ENCODE assay signal across 18 mouse cellular contexts in the genomic region with DNA sequence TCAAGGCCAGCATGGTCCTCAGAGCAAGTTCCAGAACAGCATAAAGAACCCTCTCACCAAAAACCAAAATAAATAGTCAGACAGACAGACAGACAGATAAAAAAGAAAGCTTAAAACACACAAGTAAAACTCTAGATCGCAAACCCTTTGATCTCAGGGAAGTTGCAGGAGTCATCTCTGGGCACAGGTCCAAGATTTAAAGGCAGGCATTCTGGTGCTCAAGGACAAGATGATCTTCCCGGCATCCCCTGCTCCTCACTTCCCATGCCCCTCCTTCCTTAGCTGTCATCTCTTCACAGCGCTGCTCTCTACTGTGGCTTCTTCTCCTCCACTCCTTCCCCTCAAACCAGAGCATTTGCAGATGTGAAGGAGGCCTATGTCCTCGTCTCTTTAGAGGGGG.
A peak's percentile ranks its signal among the peaks of the same experiment; 100 is the strongest.
DNase-seq lines count a peak whose midpoint lies in the region; TF ChIP-seq lines count a peak whose summit lies in the region.
"Had no signal": no experiment of that assay in that cellular context is flagged by ENCODE, and none has a peak within 500 bp of the region (broad histone marks: within the 10 kb centered on the region; RNA-seq: fewer than 3 reads in every experiment).

No protein-coding gene starts in this region.

- 32% methylated on average over 4 of the region's 4 CpGs for WGBS in lung, adult 2 months

- TF ChIP-seq POLR2A in lung, adult 2 months (IDR thresholded peaks at IDR 0.05; ENCODE audit: borderline replicate concordance, extremely low read depth, low read depth, low read length) = no peak

- DNase-seq in kidney, postnatal 10 days = peak; percentile 13
- DNase-seq in kidney, adult 18-20 months = no peak
- peak; percentile 7 for DNase-seq in lung, postnatal 36 days
- DNase-seq in lung, adult 2 months = no peak
- DNase-seq in NIH3T3 (ENCODE audit: low read depth) = peak; percentile 7
- DNase-seq in adrenal gland, postnatal 25 days = peak; percentile 19
- no peak for DNase-seq in right cerebral cortex, adult 18-20 months
- no peak for DNase-seq in natural killer cell, adult 2 months (ENCODE audit: low spot score in 2 of 2)
- DNase-seq: cerebellum, adult 9-10 months; forebrain, postnatal 0 days; gastrocnemius, postnatal 14 days; left cerebral cortex, postnatal 4 days; lung, postnatal 4 days; thymus, adult 2 months had no signal

- TF ChIP-seq CTCF in lung, adult 2 months (IDR thresholded peaks at IDR 0.05; ENCODE audit: insufficient read depth, low read length) = no peak

- no peak overlapping the region for H3K4me3 ChIP-seq in lung, adult 2 months (replicated peaks; ENCODE audit: extremely low read depth, low read depth, low read length)
- H3K4me3 ChIP-seq: left cerebral cortex, adult 2 months; midbrain, embryonic 15.5 days; neural tube, embryonic 13.5 days; stomach, embryonic 15.5 days had no signal

- H3K4me1 ChIP-seq in lung, adult 2 months (ENCODE audit: control insufficient read depth, insufficient read depth, low read length) = no peaks in the 10 kb centered on the region
- H3K4me1 ChIP-seq: midbrain, embryonic 15.5 days; neural tube, embryonic 13.5 days; stomach, embryonic 15.5 days had no signal

Comparison
In these comparisons a context has a peak if more than half of its experiments do, and no peak if none do; other contexts are left out.
1. DNase-seq: peak in kidney, postnatal 10 days (single experiment), lung, postnatal 36 days (single experiment), NIH3T3 (single experiment) and adrenal gland, postnatal 25 days (single experiment); none in kidney, adult 18-20 months (single experiment), lung, adult 2 months (single experiment), right cerebral cortex, adult 18-20 months (single experiment) and natural killer cell, adult 2 months (0 of 2).